Mouse (Mus musculus): ENCODE measurements around the gene Adh7.

DNA sequence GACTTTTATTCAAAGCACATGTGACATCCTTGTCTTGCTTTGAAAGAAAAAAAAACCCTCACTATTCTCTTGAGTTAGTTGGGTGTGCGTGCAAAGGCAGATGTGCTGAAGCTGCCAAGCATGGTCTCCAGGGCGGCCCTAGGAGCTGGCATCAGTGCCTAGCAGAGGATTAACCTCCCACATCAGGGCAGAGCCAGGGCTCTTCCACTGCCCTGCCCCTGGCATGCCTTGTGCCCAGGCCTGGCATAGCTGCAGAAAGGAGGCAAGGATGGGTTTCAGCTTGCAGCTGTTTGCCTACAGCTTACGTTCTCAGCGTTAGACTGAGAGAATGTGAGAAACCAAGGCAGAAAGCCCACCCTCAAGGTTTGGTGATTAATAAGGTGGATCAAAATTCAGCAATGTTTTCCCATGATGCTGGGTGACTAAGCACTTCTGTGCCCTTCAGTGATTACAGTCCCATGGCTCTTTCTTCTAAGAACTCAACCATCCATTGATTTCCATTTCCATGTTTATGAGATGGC is 5.1 kb upstream of the Adh7 start:
- TF ChIP-seq CTCF (IDR thresholded peaks at IDR 0.05; ENCODE audit: extremely low read depth, insufficient read length, insufficient replicate concordance, low read depth, low read length) = no peak
- TF ChIP-seq POLR2A (IDR thresholded peaks at IDR 0.05; ENCODE audit: low read depth, low read length) = no peak

Data from small intestine, adult 2 months (tissue).